Mouse (Mus musculus): ENCODE measurements at regions not wholly inside any gene's neighbourhood (a gene's known extent, or its start where the extent isn't known, plus 50 kb on each side); places are given as distances from the start of the nearest gene placed in this dataset.

DNA sequence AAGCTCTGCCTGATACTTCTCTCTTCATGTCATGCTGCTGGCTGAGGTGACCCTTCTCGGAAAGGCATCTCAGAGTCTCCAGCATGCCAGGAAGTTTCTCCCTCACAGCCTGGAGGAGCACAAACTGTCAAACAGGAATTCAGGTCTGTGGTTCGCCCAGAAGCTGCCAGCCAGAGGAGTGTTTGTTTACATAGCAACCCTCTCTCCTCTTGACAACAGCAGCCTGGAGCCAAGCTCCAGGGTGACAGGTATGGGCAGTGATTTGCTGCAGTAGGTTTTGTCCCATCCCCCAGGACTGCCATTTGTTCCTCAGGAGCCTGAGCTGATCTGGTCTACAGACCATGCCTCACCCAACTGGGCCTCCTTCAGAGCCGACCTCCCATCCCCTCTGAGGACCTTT, 995.4 kb downstream of the 4930447A16Rik start:
- TF ChIP-seq POLR2A (IDR thresholded peaks at IDR 0.05; ENCODE audit: insufficient read depth, low read depth, low read length) (no peak), CTCF (IDR thresholded peaks at IDR 0.05; ENCODE audit: insufficient read depth, low read depth, low read length) (no peak)
